Mouse (Mus musculus) liver, embryonic 14 days (tissue): ENCODE results near the gene Tex9. TPM values are rescaled to one million over a fixed set of nuclear protein-coding genes. Genes with fewer than 3 reads are reported as not detected.

Source experiments
- polyA plus RNA-seq: library from polyadenylated mRNA; depleted of rRNA; stranded (reverse); fragments of >200 nt; gene quantifications from 2 replicates; pipeline ENCODE4 v1.2.3, GENCODE M21; 2012; rRNA removed

The Tex9 gene
- polyA plus RNA-seq: 4.8 TPM in 2 replicates

GRCm38 (mm10) chr9:72492194-72492565 lies at the start of gene Tex9:
Tex9 (minus strand) TSS chr9:72492212.

DNA sequence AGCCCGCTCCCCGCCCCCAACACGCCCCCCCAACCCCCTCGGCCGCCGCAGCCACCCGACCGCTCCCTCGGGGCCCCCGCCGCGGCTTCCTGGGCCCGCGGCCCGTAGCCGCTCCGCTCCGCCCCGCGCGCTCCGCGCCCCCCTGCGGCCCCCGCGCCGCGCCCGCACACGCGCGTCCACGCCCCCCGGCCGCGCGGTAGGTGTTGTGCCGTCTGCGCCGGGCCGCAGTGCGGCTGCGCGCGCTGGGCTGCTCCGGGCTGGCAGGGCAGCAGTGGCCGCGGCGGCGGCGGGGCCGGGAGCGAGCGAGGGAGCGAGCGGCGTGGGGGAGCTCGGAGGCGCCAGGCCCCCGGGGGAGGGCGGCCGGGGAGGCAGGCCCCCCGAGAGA lies 40.0 kb upstream of the Tex9 start, which contains the start of gene Rfx7:
TSS of gene Rfx7 (plus strand) at position 245 of the 385 bp plus-strand sequence.

GRCm38 (mm10) chr9:72437822-72438701 lies 54.0 kb downstream of the Tex9 start, which contains the start of gene Mns1:
Mns1 (plus strand) TSS chr9:72438011.

Other genes starting within 250 kb of the Tex9 start
- 16.4 and 17.1 TPM in 2 replicates for gene Zfp280d, start 217.4 kb downstream of the Tex9 start, polyA plus RNA-seq
- gene Mns1, start 54.2 kb downstream of the Tex9 start, polyA plus RNA-seq: 83.8 and 101 TPM in 2 replicates
- gene Rfx7, start 40.0 kb upstream of the Tex9 start, polyA plus RNA-seq: 3.3 and 3.7 TPM in 2 replicates
- gene Nedd4, start 170.1 kb upstream of the Tex9 start, polyA plus RNA-seq: 88.4 and 99.7 TPM in 2 replicates